Mouse (Mus musculus): ENCODE data around the gene Arhgap30.

The Arhgap30 gene

GRCm38 (mm10) chr1:171388376-171389102, at the start of gene Arhgap30:
Arhgap30 (plus strand) TSS chr1:171388954.
- in situ Hi-C loops (cut with MboI; ENCODE audit: low pct_unique_long_range_greater_than_20kb in 1 of 2, low sequenced_read_pairs in 2 of 2, unreplicated experiment in 1 of 2) = no loop called here

GRCm38 (mm10) chr1:171342262-171343207, 46.2 kb upstream of the Arhgap30 start:
- in situ Hi-C loops (cut with MboI; ENCODE audit: low pct_unique_long_range_greater_than_20kb in 1 of 2, low sequenced_read_pairs in 2 of 2, unreplicated experiment in 1 of 2) = no loop called here

GRCm38 (mm10) chr1:171343922-171344677, 44.7 kb upstream of the Arhgap30 start:
- in situ Hi-C loops (cut with MboI; ENCODE audit: low pct_unique_long_range_greater_than_20kb in 1 of 2, low sequenced_read_pairs in 2 of 2, unreplicated experiment in 1 of 2) = no loop called here

- in situ Hi-C loops (cut with MboI; ENCODE audit: low pct_unique_long_range_greater_than_20kb in 1 of 2, low sequenced_read_pairs in 2 of 2, unreplicated experiment in 1 of 2) = no loop called here
Observed at GRCm38 (mm10) chr1:171344715-171345114, 44.0 kb upstream of the Arhgap30 start.

GRCm38 (mm10) chr1:171345225-171346094, 43.3 kb upstream of the Arhgap30 start, which contains the start of the genes Nit1 and Pfdn2:
Nit1 (minus strand) TSS chr1:171345646.
Pfdn2 (plus strand) TSS chr1:171345670.
- in situ Hi-C loops (cut with MboI; ENCODE audit: low pct_unique_long_range_greater_than_20kb in 1 of 2, low sequenced_read_pairs in 2 of 2, unreplicated experiment in 1 of 2) = no loop called here

DNA sequence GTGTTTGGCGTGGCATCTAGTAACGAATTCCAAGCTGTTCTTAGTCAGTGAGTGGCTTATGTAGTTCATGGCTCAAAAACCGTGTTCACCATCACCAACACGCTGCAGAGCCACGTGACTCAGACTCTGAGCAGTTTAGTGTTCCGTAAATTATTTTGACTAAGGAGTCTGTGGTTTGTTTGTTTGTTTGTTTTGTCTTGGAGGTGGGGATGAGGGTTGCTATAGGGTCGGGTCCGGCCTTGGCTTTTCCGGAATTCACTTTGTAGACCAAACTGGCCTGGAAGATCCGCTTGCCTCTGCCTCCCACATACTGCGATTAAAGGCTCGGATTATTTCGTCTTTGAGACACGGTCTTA, 42.7 kb upstream of the Arhgap30 start:
- in situ Hi-C loops (cut with MboI; ENCODE audit: low pct_unique_long_range_greater_than_20kb in 1 of 2, low sequenced_read_pairs in 2 of 2, unreplicated experiment in 1 of 2) = no loop called here

DNA sequence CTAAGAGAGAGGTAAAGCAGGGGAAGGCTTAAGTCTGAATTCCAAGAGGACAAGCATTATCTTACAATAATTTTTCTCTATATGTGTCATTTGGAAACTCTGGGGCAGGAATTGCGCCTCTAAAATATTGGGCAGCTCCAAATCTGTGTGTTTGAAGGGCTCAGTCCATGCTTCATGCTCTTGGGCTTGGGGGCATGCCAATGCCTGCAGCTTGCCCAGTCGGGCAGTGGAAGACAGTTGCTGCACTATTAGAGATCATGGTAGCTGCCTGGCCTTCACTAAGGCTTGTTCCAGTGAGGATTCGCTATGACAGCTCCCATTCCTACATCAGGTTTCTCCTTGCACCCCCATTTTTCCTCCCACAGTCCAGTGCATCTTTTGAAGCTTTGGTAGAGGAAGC, 40.1 kb upstream of the Arhgap30 start:
- in situ Hi-C loops (cut with MboI; ENCODE audit: low pct_unique_long_range_greater_than_20kb in 1 of 2, low sequenced_read_pairs in 2 of 2, unreplicated experiment in 1 of 2) = no loop called here

GRCm38 (mm10) chr1:171349210-171349609, 39.5 kb upstream of the Arhgap30 start:
- in situ Hi-C loops (cut with MboI; ENCODE audit: low pct_unique_long_range_greater_than_20kb in 1 of 2, low sequenced_read_pairs in 2 of 2, unreplicated experiment in 1 of 2) = no loop called here

GRCm38 (mm10) chr1:171355812-171356340, 32.9 kb upstream of the Arhgap30 start:
- in situ Hi-C loops (cut with MboI; ENCODE audit: low pct_unique_long_range_greater_than_20kb in 1 of 2, low sequenced_read_pairs in 2 of 2, unreplicated experiment in 1 of 2) = no loop called here

GRCm38 (mm10) chr1:171356814-171357213, 31.9 kb upstream of the Arhgap30 start:
- in situ Hi-C loops (cut with MboI; ENCODE audit: low pct_unique_long_range_greater_than_20kb in 1 of 2, low sequenced_read_pairs in 2 of 2, unreplicated experiment in 1 of 2) = no loop called here

GRCm38 (mm10) chr1:171358421-171358820, 30.3 kb upstream of the Arhgap30 start:
- in situ Hi-C loops (cut with MboI; ENCODE audit: low pct_unique_long_range_greater_than_20kb in 1 of 2, low sequenced_read_pairs in 2 of 2, unreplicated experiment in 1 of 2) = no loop called here

DNA sequence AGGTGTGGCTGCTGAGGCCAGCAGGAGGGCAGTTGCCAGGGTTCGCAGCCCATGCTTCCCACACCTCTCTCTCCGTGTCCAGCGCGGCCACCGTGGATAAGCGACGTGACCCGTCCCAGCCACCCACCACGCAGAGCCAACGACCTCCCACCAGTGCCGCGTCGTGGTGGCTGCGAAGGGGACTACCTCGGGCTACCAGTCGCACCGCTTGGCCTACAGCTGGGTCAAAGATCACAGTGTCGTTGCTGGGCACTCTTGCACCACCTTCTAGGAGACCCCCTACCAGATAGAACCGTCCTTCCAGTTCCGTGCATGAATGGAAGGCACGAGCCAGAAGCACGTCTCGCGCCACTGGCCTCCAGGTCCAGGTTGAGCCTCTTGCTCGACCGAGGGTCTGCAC, 28.5 kb upstream of the Arhgap30 start:
- in situ Hi-C loops (cut with MboI; ENCODE audit: low pct_unique_long_range_greater_than_20kb in 1 of 2, low sequenced_read_pairs in 2 of 2, unreplicated experiment in 1 of 2) = loop anchor here (10.0 kb wide), 1 partner anchor 115 kb away; no protein-coding TSS in a partner anchor

DNA sequence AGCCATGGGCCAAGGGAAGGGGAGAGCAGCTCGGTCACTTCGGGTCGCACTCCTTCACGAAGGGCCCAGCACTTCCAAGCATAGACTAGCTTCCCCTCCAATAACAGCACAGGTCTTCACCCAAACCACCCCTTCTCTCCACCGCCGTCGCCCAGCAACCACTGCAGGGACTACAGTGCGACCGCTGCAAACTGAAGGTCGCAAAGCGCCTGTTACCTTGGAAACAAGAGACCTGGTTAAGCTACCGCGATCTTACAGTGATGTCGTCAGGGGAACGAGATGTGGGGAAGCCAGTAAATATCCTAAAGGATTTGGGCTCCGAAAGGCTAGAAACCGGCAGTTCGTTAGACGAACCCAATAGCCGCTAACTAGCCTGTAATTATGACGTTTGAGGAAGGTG, 28.1 kb upstream of the Arhgap30 start, which contains the start of gene Klhdc9:
Klhdc9 (minus strand) TSS at position 143 of the 400 bp plus-strand sequence.
- in situ Hi-C loops (cut with MboI; ENCODE audit: low pct_unique_long_range_greater_than_20kb in 1 of 2, low sequenced_read_pairs in 2 of 2, unreplicated experiment in 1 of 2) = loop anchor here (10.0 kb wide), 1 partner anchor 114 kb away; no protein-coding TSS in a partner anchor

DNA sequence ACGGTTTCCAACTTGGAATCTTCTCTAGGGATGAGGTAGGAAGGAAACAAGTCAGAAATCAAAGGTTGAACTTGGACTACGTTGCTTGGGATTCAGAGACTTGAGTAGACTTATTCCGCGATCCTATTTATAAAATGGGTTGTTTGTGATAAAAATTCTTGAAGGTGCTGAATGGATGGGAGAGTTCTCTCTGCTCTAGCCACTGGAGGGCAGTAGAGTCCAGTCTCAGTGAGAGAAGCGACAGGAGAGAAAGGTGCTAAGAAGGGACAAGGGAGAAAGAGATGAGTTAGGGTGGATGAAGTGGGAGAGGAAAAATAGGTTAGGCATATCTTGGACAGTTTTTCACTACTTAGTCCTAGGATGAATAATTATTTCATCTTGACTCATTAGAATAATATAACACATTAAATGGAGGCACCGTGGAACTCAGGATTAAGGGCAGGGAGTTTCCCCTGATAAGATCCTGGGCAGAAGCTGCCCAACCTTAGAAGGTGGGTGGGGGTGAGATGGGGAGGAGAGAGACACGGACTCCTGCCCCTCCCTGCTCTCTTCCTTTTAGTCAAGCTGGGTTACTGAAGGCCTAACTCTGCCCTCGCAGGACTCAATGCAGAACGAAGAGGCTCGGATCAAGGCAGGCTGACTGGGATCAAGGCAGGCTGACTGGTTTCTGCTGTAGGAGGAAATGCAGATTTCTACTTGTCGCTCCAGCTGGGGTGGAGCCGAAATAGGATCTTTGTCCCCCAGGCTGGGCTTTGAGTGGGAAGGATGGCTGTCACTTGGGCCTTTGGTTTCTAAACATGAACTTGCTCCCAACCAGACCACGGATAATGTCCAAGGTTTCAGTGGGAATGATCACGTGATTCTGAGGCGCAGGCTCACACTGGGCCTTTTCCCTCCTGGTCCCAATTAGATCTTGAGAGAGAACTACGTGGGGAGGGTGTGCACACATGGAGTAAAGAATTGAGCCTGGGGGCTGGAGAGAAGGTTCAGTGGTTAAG, 27.3 kb upstream of the Arhgap30 start:
- in situ Hi-C loops (cut with MboI; ENCODE audit: low pct_unique_long_range_greater_than_20kb in 1 of 2, low sequenced_read_pairs in 2 of 2, unreplicated experiment in 1 of 2) = loop anchor here (10.0 kb wide), 1 partner anchor 113 kb away; no protein-coding TSS in a partner anchor

GRCm38 (mm10) chr1:171365934-171366333, 22.8 kb upstream of the Arhgap30 start:
- in situ Hi-C loops (cut with MboI; ENCODE audit: low pct_unique_long_range_greater_than_20kb in 1 of 2, low sequenced_read_pairs in 2 of 2, unreplicated experiment in 1 of 2) = loop anchor here (10.0 kb wide), 1 partner anchor 109 kb away; no protein-coding TSS in a partner anchor

DNA sequence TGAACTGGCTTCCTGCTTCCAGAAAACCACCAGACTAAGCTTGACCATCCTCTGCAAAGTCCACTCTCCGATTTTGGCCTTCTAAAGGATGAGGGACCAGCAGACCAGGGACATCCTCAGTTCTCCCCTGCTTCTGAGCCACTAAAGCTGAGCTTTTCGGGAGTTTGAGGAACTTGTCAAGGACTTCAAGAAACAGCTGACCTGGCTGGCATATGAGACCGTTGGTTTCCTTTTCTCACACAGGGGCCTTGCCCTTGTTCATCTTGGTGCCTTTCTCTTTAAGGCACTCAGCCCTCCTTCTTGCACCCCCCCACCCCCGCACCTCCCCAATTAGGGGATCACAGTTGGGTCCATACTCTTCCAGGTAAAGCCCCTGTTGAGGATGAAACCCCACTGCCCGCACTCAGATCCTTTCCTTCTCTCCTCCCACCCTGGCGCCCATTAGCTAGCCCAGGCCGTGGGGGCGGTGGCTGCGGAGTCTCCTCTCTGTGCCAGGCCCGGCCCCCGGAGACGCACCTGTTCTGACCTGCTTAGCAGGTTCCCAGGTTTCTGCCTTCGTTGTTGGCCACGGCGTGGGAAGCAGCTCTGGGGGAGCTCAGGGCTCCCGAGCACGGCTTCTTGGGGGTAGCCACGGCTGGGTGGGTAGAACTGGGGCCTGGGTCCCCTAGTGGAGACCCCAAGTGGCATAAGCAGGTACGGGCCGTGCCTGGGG, 18.8 kb upstream of the Arhgap30 start, which contains the start of gene Nectin4:
Nectin4 (plus strand) TSS at position 255 of the 712 bp plus-strand sequence.
- in situ Hi-C loops (cut with MboI; ENCODE audit: low pct_unique_long_range_greater_than_20kb in 1 of 2, low sequenced_read_pairs in 2 of 2, unreplicated experiment in 1 of 2) = loop anchor here (10.0 kb wide), 1 partner anchor 105 kb away; no protein-coding TSS in a partner anchor
